Comparison of ENCODE assay signal across 9 mouse cellular contexts in the genomic region with DNA sequence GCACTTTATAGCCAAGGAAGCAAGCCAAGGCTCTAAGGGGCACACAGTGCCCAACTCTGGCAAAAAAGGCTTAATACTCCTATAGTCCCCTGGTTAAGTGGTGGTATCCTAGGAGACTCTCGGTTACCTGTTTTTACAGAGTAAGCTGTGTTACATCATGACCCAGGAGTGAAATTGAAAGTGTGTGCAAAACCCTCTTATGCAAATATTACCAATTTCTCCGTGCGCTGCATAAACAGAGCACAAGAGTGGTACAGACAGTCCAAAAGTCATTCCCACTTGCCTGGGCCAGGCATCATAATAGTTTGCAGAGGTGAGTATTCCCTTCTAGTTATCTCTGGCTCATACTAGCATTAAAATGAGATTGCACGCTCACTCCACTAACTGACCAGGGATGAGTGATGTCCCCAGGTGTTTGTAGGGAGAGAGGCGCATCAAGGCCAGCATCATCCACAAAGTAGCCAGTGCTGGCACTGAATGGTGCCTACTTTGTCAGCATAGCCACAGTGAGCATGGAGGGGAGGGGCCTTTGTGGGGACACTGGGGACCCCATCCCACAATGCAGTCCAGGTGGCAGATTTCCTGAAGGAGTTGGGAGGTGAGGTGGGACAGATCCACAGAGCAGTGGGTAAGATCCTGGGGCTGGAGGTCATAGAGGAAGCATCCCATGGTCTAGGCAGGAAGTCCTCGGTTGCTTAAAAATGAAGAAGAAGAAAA. TPM values are rescaled to one million over a fixed set of nuclear protein-coding genes. Genes with fewer than 3 reads are reported as not detected.
DNase-seq lines count a peak whose midpoint lies in the region; ATAC-seq and TF ChIP-seq lines count a peak whose summit lies in the region.
"Had no signal": no experiment of that assay in that cellular context is flagged by ENCODE, and none has a peak within 500 bp of the region (broad histone marks: within the 10 kb centered on the region; RNA-seq: fewer than 3 reads in every experiment).

No protein-coding gene starts in this region.

- WGBS in heart, embryonic 16.5 days, result 87% methylated on average over 6 of the region's 6 CpGs
- WGBS in lung, postnatal 0 days, result 66% methylated on average over 6 of the region's 6 CpGs
- 82% methylated on average over 6 of the region's 6 CpGs for WGBS in embryonic facial prominence, embryonic 15.5 days
- WGBS in neural tube, embryonic 12.5 days, result 89% methylated on average over 6 of the region's 6 CpGs

- no peaks in the 10 kb centered on the region for H3K9me3 ChIP-seq in heart, embryonic 16.5 days (replicated peaks; ENCODE audit: control insufficient read depth, low read length)
- no peaks in the 10 kb centered on the region for H3K9me3 ChIP-seq in lung, postnatal 0 days (ENCODE audit: low read length)
- no peaks in the 10 kb centered on the region for H3K9me3 ChIP-seq in embryonic facial prominence, embryonic 15.5 days (replicated peaks)
- no peaks in the 10 kb centered on the region for H3K9me3 ChIP-seq in neural tube, embryonic 12.5 days

- H3K4me3 ChIP-seq in heart, embryonic 16.5 days (ENCODE audit: low read length), result no peak overlapping the region
- H3K4me3 ChIP-seq in lung, postnatal 0 days (ENCODE audit: low read depth, low read length), result no peak overlapping the region
- no peak overlapping the region for H3K4me3 ChIP-seq in embryonic facial prominence, embryonic 15.5 days (replicated peaks)
- no peak overlapping the region for H3K4me3 ChIP-seq in neural tube, embryonic 12.5 days

- no peak overlapping the region; the same call in 1 of the 2 replicates for H3K4me2 ChIP-seq in heart, embryonic 16.5 days (ENCODE audit: low read depth, low read length)
- H3K4me2 ChIP-seq in lung, postnatal 0 days (replicated peaks; ENCODE audit: low read depth, low read length), result no peak overlapping the region
- H3K4me2 ChIP-seq in embryonic facial prominence, embryonic 15.5 days (replicated peaks), result no peak overlapping the region
- 0 out of 2 replicates have a peak overlapping the region, but pooled peaks have one; percentile 22 for H3K4me2 ChIP-seq in neural tube, embryonic 12.5 days (replicated peaks)

- no peak for TF ChIP-seq EP300 in lung, postnatal 0 days (IDR thresholded peaks at IDR 0.05)

- H3K27ac ChIP-seq in heart, embryonic 16.5 days (ENCODE audit: low read length), result no peak overlapping the region; the same call in 1 of the 2 replicates
- no peak overlapping the region for H3K27ac ChIP-seq in lung, postnatal 0 days (ENCODE audit: low read length)
- H3K27ac ChIP-seq in embryonic facial prominence, embryonic 15.5 days (replicated peaks), result peak overlapping the region; percentile 25; the same call in 1 of the 2 replicates
- no peak overlapping the region for H3K27ac ChIP-seq in neural tube, embryonic 12.5 days

- H3K9ac ChIP-seq in heart, embryonic 16.5 days (ENCODE audit: low read length), result peak overlapping the region; percentile 51; the same call in 1 of the 2 replicates
- H3K9ac ChIP-seq in lung, postnatal 0 days (replicated peaks; ENCODE audit: low read depth), result no peak overlapping the region
- H3K9ac ChIP-seq in embryonic facial prominence, embryonic 15.5 days, result no peak overlapping the region
- no peak overlapping the region for H3K9ac ChIP-seq in neural tube, embryonic 12.5 days
- H3K9ac ChIP-seq: forebrain, postnatal 0 days had no signal

- intact Hi-C loops in left cerebral cortex, postnatal 10 days (cut with DNase I), result no loop called here

- no peaks in the 10 kb centered on the region for H3K36me3 ChIP-seq in heart, embryonic 16.5 days (ENCODE audit: control insufficient read depth, insufficient read depth)
- no peaks in the 10 kb centered on the region for H3K36me3 ChIP-seq in lung, postnatal 0 days (ENCODE audit: insufficient read depth, low read length)
- 0 out of 2 replicates have a peak, but pooled peaks cover 9% of the 10 kb centered on the region for H3K36me3 ChIP-seq in embryonic facial prominence, embryonic 15.5 days
- no peaks in the 10 kb centered on the region for H3K36me3 ChIP-seq in neural tube, embryonic 12.5 days

- no peaks in the 10 kb centered on the region for H3K27me3 ChIP-seq in heart, embryonic 16.5 days (ENCODE audit: control insufficient read depth, insufficient read depth, low read length)
- no peaks in the 10 kb centered on the region for H3K27me3 ChIP-seq in lung, postnatal 0 days (replicated peaks; ENCODE audit: insufficient read depth, low read length)
- no peaks in the 10 kb centered on the region for H3K27me3 ChIP-seq in embryonic facial prominence, embryonic 15.5 days
- H3K27me3 ChIP-seq in neural tube, embryonic 12.5 days (replicated peaks), result no peaks in the 10 kb centered on the region

- TF ChIP-seq CTCF in lung, postnatal 0 days (IDR thresholded peaks at IDR 0.05), result no peak

- peaks cover 61% of the 10 kb centered on the region for H3K4me1 ChIP-seq in heart, embryonic 16.5 days (ENCODE audit: control insufficient read depth, insufficient read depth, low read length)
- H3K4me1 ChIP-seq in lung, postnatal 0 days (ENCODE audit: insufficient read depth, low read depth, low read length), result peaks cover 10% of the 10 kb centered on the region; the same call in 1 of the 2 replicates
- peaks cover 85% of the 10 kb centered on the region for H3K4me1 ChIP-seq in embryonic facial prominence, embryonic 15.5 days
- peaks cover 67% of the 10 kb centered on the region for H3K4me1 ChIP-seq in neural tube, embryonic 12.5 days

- ATAC-seq in heart, embryonic 16.5 days (replicated peaks; ENCODE audit: extremely low read depth, insufficient read depth, low FRiP score), result no peak
- peak; percentile 43 for ATAC-seq in lung, postnatal 0 days
- no peak for ATAC-seq in embryonic facial prominence, embryonic 15.5 days (ENCODE audit: insufficient number of reproducible peaks, low FRiP score, low TSS enrichment, low read depth)
- ATAC-seq in neural tube, embryonic 12.5 days (ENCODE audit: low FRiP score, low read depth), result no peak
- ATAC-seq: forebrain, postnatal 0 days had no signal

- no peak for DNase-seq in heart, adult 9 months (ENCODE audit: low spot score in 2 of 2)
- DNase-seq in lung, postnatal 0 days (ENCODE audit: low spot score), result peak; percentile 44
- no peak for DNase-seq in lung, postnatal 36 days
- no peak for DNase-seq in left cerebral cortex, postnatal 10 days (ENCODE audit: extremely low spot score in 1 of 2, low spot score in 2 of 2)
- DNase-seq: forebrain, postnatal 0 days; lung, postnatal 4 days had no signal

RNA-seq across cellular contexts. Expression of a gene that starts 10.3 kb away (rescaled TPM):
- 7.6 and 10.2 TPM in 2 replicates for polyA plus RNA-seq in heart, embryonic 16.5 days (2015; fragmentation: Nextera tagmentation; extraction: Ambion mirVana)
- 3.5 TPM in 2 replicates for polyA plus RNA-seq in lung, postnatal 0 days (2015; fragmentation: Nextera tagmentation; extraction: Ambion mirVana)
- 19.6 and 20.1 TPM in 2 replicates for polyA plus RNA-seq in embryonic facial prominence, embryonic 15.5 days (2015; fragmentation: Nextera tagmentation; extraction: Ambion mirVana)
- 12.9 and 13.2 TPM in 2 replicates for polyA plus RNA-seq in neural tube, embryonic 12.5 days (2016; fragmentation: Nextera tagmentation; extraction: Ambion mirVana)
- total RNA-seq in left cerebral cortex, postnatal 10 days (2021), result 1 to 10 TPM; 5.7 to 5.8 TPM
